ENCODE assay signal across 8 mouse cellular contexts in genomic region chr14:102980986-102981385, GRCm38 (mm10). TPM values are rescaled to one million over a fixed set of nuclear protein-coding genes. Genes with fewer than 3 reads are reported as not detected.
DNase-seq lines count a peak whose midpoint lies in the region; ATAC-seq and TF ChIP-seq lines count a peak whose summit lies in the region.

No protein-coding gene starts in this region.

- no peak for TF ChIP-seq EP300 in ES-Bruce4 (IDR thresholded peaks at IDR 0.05; ENCODE audit: insufficient read depth, low read depth, low read length)

- peak overlapping the region; percentile 97 for H3K4me2 ChIP-seq in heart, embryonic 11.5 days
- peak overlapping the region; percentile 97 for H3K4me2 ChIP-seq in forebrain, embryonic 13.5 days
- peak overlapping the region; percentile 78 for H3K4me2 ChIP-seq in limb, embryonic 14.5 days (replicated peaks; ENCODE audit: low read depth, low read length, severe bottlenecking)
- peak overlapping the region; percentile 91 for H3K4me2 ChIP-seq in stomach, embryonic 15.5 days

- no peaks in the 10 kb centered on the region for H3K27me3 ChIP-seq in heart, embryonic 11.5 days (ENCODE audit: control insufficient read depth, insufficient read depth, low read length)
- H3K27me3 ChIP-seq in ES-Bruce4 (ENCODE audit: control insufficient read depth, insufficient read depth, low read length, poor library complexity, severe bottlenecking) = peaks cover 6% of the 10 kb centered on the region
- peaks cover 23% of the 10 kb centered on the region for H3K27me3 ChIP-seq in forebrain, embryonic 13.5 days
- H3K27me3 ChIP-seq in limb, embryonic 14.5 days (ENCODE audit: control insufficient read depth, insufficient read depth, low read length) = no peaks in the 10 kb centered on the region
- no peaks in the 10 kb centered on the region for H3K27me3 ChIP-seq in stomach, embryonic 15.5 days (replicated peaks)

- H3K27ac ChIP-seq in heart, embryonic 11.5 days (ENCODE audit: low read depth, low read length) = no peak overlapping the region
- no peak overlapping the region for H3K27ac ChIP-seq in ES-Bruce4 (ENCODE audit: insufficient read depth, low read length)
- no peak overlapping the region for H3K27ac ChIP-seq in forebrain, embryonic 13.5 days
- peak overlapping the region; percentile 93 for H3K27ac ChIP-seq in limb, embryonic 14.5 days (replicated peaks; ENCODE audit: low read depth, low read length)
- peak overlapping the region; percentile 85; the same call in 1 of the 2 replicates for H3K27ac ChIP-seq in stomach, embryonic 15.5 days

- no peak for TF ChIP-seq CTCF in ES-Bruce4 (IDR thresholded peaks at IDR 0.05; ENCODE audit: low read depth, low read length)

- 14% methylated on average over 14 of the region's 14 CpGs for WGBS in heart, embryonic 11.5 days (ENCODE audit: insufficient replicate concordance)
- WGBS in forebrain, embryonic 13.5 days = 15% methylated on average over 14 of the region's 14 CpGs
- WGBS in limb, embryonic 14.5 days = 8% methylated on average over 14 of the region's 14 CpGs
- 11% methylated on average over 14 of the region's 14 CpGs for WGBS in stomach, embryonic 15.5 days

- peak overlapping the region; percentile 72 for H3K9ac ChIP-seq in heart, embryonic 11.5 days (ENCODE audit: low read depth, low read length)
- H3K9ac ChIP-seq in ES-Bruce4 (ENCODE audit: low read depth, poor library complexity, severe bottlenecking) = peak overlapping the region; percentile 71; the same call in 1 of the 2 replicates
- peak overlapping the region; percentile 72 for H3K9ac ChIP-seq in forebrain, embryonic 13.5 days
- H3K9ac ChIP-seq in limb, embryonic 14.5 days (ENCODE audit: low read depth, low read length, severe bottlenecking) = peak overlapping the region; percentile 89
- H3K9ac ChIP-seq in stomach, embryonic 15.5 days = peak overlapping the region; percentile 52; the same call in 1 of the 2 replicates

- no peaks in the 10 kb centered on the region for H3K9me3 ChIP-seq in heart, embryonic 11.5 days (replicated peaks; ENCODE audit: control insufficient read depth, low read length)
- no peaks in the 10 kb centered on the region for H3K9me3 ChIP-seq in ES-Bruce4 (replicated peaks; ENCODE audit: control insufficient read depth, insufficient read depth, low read length, poor library complexity, severe bottlenecking)
- no peaks in the 10 kb centered on the region for H3K9me3 ChIP-seq in forebrain, embryonic 13.5 days (replicated peaks)
- H3K9me3 ChIP-seq in limb, embryonic 14.5 days (ENCODE audit: control insufficient read depth, low read length) = no peaks in the 10 kb centered on the region
- no peaks in the 10 kb centered on the region for H3K9me3 ChIP-seq in stomach, embryonic 15.5 days

- no peak for DNase-seq in heart, adult 18-20 months
- DNase-seq in limb, embryonic 14.5 days (ENCODE audit: low spot score) = no peak
- no peak for DNase-seq in ovary, postnatal 36 days (ENCODE audit: low spot score)
- no peak for DNase-seq in c-Kit-positive CD71-positive TER-119-positive erythroid progenitor cells, embryonic 14.5 days (ENCODE audit: low spot score)

- H3K4me1 ChIP-seq in heart, embryonic 11.5 days (ENCODE audit: control insufficient read depth, insufficient read depth, low read length) = no peaks in the 10 kb centered on the region; the same call in 1 of the 2 replicates
- H3K4me1 ChIP-seq in ES-Bruce4 (ENCODE audit: control insufficient read depth, insufficient read depth, low read length) = no peaks in the 10 kb centered on the region
- H3K4me1 ChIP-seq in forebrain, embryonic 13.5 days = peaks cover 18% of the 10 kb centered on the region
- no peaks in the 10 kb centered on the region; the same call in 1 of the 2 replicates for H3K4me1 ChIP-seq in limb, embryonic 14.5 days (ENCODE audit: control insufficient read depth, insufficient read depth, low read length)
- H3K4me1 ChIP-seq in stomach, embryonic 15.5 days = 0 out of 2 replicates have a peak, but pooled peaks cover 5% of the 10 kb centered on the region

- peak overlapping the region; percentile 67 for H3K4me3 ChIP-seq in heart, embryonic 11.5 days (ENCODE audit: low read depth, low read length)
- peak overlapping the region; percentile 61 for H3K4me3 ChIP-seq in ES-Bruce4 (ENCODE audit: low read depth, low read length)
- peak overlapping the region; percentile 65 for H3K4me3 ChIP-seq in forebrain, embryonic 13.5 days
- H3K4me3 ChIP-seq in limb, embryonic 14.5 days (replicated peaks; ENCODE audit: low read length) = peak overlapping the region; percentile 80
- H3K4me3 ChIP-seq in stomach, embryonic 15.5 days (replicated peaks) = peak overlapping the region; percentile 66

- ATAC-seq in heart, embryonic 11.5 days (replicated peaks; ENCODE audit: insufficient number of reproducible peaks, low FRiP score, low TSS enrichment) = no peak
- no peak for ATAC-seq in forebrain, embryonic 13.5 days
- ATAC-seq in limb, embryonic 14.5 days (ENCODE audit: low FRiP score, low read depth) = no peak
- ATAC-seq in stomach, embryonic 15.5 days (ENCODE audit: insufficient read depth, low FRiP score, low read depth) = no peak

- H3K36me3 ChIP-seq in heart, embryonic 11.5 days (ENCODE audit: control insufficient read depth, insufficient read depth, low read length) = no peaks in the 10 kb centered on the region
- H3K36me3 ChIP-seq in ES-Bruce4 (ENCODE audit: control insufficient read depth, insufficient read depth, low read length, poor library complexity, severe bottlenecking) = no peaks in the 10 kb centered on the region
- H3K36me3 ChIP-seq in forebrain, embryonic 13.5 days (ENCODE audit: poor library complexity, severe bottlenecking) = no peaks in the 10 kb centered on the region
- no peaks in the 10 kb centered on the region for H3K36me3 ChIP-seq in limb, embryonic 14.5 days (ENCODE audit: control insufficient read depth, insufficient read depth, low read length)
- no peaks in the 10 kb centered on the region for H3K36me3 ChIP-seq in stomach, embryonic 15.5 days

- no peak for TF ChIP-seq POLR2A in ES-Bruce4 (IDR thresholded peaks at IDR 0.05; ENCODE audit: insufficient read depth, low read length)
- TF ChIP-seq POLR2A in limb, embryonic 14.5 days (IDR thresholded peaks at IDR 0.05; ENCODE audit: borderline replicate concordance, extremely low read depth, insufficient read depth, insufficient read length) = no peak

RNA-seq across cellular contexts. Expression of gene Kctd12, which starts 1.5 kb away (rescaled TPM):
- 5.6 and 6.8 TPM in 2 replicates for polyA plus RNA-seq in heart, embryonic 11.5 days (2014; fragmentation: Nextera tagmentation; extraction: Ambion mirVana)
- total RNA-seq in heart, adult 18-20 months (2021) = 10 to 100 TPM; 21.3 to 25.3 TPM
- 1.7 and 2.2 TPM in 2 replicates for polyA plus RNA-seq in ES-Bruce4 (2011; ENCODE audit: insufficient read depth, insufficient read length, low read depth, missing spikeins)
- polyA plus RNA-seq in forebrain, embryonic 13.5 days (2015; fragmentation: Nextera tagmentation; extraction: Ambion mirVana) = 3.4 and 5.4 TPM in 2 replicates
- 114 and 148 TPM in 2 replicates for polyA plus RNA-seq in limb, embryonic 14.5 days (2012; rRNA removed)
- polyA plus RNA-seq in limb, embryonic 14.5 days (2014; fragmentation: Nextera tagmentation; extraction: Ambion mirVana) = 81.4 and 84.3 TPM in 2 replicates
- 14.8 and 19.2 TPM in 2 replicates for polyA plus RNA-seq in stomach, embryonic 15.5 days (2015; fragmentation: Nextera tagmentation; extraction: Ambion mirVana)

Comparison
In these comparisons a context has a peak if more than half of its experiments do, and no peak if none do; other contexts are left out.
1. H3K27ac ChIP-seq: peak in limb, embryonic 14.5 days (single experiment) and stomach, embryonic 15.5 days (single experiment); none in heart, embryonic 11.5 days (single experiment), ES-Bruce4 (single experiment) and forebrain, embryonic 13.5 days (single experiment).
2. Peak in every context shown above with its lines, with median percentiles within 50 percentile points of each other: H3K4me2 ChIP-seq, H3K4me3 ChIP-seq and H3K9ac ChIP-seq.